Mouse (Mus musculus): ENCODE data around the gene Zscan21.

The Zscan21 gene

DNA sequence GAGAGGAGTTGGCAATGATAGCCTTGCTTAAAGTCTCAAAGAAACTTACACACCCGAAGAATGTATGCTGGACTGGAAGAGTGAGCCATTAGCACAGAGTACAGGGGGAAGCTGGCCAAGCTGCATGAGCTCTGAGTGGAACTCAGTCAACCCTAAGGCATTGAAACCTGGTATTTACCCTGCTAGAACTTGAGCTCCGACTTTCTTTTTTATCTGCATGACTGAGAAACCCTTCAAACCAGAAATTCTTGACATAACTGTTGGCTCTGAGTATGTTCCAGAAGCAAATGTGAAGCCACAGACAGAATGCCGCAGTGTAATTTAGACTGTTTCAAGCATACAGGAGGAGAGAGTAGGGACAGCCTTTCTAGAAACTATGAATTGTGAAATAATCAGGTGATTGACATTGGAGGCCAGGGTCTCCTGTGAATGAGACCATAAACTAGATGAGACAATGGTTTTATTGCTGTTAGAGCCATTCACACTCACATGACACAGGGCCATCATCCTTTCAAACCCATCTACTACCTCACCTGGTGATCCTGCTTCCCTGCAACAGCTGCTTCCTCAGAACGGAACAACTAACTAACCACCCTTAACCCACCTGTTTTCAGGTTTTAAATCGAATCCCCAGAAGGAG, 15.8 kb downstream of the Zscan21 start:
- DNase-seq: no peak

DNA sequence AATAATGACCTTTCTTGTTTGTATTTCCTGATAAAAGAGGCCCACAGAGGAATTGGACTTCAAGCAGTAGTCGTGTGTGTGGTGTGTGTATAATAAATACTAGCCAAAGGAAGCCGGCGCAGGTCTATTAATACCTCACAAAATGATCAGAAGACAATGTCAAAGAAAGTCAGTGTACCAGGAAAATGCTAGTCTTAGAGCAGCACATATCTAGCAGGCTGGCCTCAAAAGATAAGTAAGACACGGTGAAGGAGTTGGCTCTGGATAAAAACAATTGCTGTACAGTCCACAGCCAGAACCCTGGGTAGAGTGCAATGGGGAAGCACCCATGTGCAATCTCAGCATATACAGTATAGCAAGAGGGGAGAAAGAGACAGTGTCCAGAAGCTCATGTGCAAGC, 20.6 kb downstream of the Zscan21 start:
- no peak for DNase-seq

DNA sequence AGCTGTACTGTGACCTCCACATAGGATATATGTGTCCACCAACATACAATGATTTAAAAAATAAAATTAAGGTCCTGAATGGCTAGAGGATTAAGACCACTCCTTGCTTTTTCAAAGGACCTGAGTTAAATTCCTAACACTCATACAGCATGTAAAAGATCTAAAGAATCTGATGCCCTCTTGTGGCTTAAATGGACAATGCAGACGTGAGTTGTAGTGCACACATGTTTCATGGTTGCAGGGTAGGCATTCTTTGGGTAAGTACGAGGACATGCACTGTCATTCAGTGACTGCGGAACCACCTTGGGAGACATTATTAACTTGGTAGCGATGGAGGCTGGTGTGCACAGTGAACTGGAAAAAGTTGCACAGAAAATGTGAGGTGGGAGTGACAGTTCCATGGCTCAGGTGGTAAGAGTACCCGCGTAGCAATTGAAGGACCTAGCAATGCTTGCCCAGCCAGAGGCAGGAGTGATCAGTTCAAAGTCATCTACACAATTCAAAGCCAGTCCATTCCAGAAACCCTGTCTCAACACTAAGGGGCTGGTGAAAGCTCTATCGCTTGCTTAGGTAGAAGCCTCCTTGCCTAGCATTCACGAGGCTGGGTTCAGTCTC, 21.3 kb downstream of the Zscan21 start:
- no peak for DNase-seq

DNA sequence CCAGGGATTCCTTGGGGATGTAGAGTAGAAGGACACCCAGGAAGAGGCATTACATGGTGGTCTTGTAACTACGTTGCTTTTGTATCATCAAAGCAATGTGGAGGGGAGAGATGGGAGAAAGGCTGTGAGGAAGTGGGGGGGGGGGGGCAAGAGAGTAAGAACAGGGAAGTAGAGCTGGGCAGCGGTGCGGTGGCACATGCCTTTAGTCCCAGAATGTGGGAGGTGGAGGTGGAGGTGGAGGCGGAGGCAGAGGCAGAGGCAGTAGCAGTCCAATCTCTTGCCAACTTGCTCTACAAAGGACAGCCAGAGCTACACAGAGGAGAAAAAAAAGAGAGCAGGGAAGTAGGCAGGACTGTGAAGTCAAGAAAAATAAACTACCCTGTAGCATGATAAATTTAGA, 21.9 kb downstream of the Zscan21 start:
- DNase-seq: no peak

DNA sequence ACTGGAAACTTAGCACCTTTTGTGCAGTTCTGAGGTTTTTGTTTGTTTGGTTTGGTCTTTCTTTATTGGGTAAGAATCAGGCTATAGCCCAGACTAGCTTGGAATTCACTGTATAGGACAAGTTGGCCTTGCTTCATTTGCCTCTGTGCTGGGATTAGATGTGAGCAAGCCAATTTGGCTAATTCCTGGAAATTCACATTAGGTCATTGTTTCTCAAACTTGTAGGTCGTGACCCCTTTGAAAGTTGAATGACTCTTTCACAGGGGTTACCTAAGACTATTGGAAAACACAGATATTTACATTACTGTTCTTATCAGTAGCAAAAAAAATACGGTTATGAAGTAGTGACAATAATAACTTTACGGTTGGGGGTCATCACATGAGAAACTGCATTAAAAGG, 37.7 kb downstream of the Zscan21 start:
- no peak for DNase-seq

DNA sequence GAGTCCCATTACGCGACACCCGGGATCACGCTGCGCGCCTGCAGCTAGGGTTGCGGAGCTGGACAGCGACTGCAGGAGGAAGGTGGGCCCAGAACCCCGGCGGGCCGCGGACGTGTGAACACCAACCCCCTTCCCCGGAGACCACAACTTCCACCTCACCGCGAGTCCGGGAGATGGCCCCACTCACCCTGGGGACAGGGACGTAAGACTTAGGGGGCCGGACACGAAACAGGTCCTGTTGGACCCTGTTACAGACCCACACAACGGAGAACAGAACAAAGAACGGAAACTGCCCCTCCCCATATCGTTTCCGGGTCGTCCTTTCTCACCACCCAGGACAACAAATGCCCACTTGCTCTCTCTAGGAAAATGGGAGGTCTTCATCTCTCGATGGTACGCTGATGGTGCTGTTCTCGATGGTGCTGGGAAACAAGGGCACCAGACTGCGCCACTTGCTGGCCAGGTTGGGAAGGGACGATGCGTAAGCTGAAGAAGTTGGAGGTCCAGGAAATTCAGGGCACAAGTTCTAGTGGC, 38.8 kb downstream of the Zscan21 start, which contains the start of gene Zfp113:
Gene Zfp113, minus strand, starts transcription at position 302 of the 534 bp plus-strand sequence.
- DNase-seq: peak; percentile 87

DNA sequence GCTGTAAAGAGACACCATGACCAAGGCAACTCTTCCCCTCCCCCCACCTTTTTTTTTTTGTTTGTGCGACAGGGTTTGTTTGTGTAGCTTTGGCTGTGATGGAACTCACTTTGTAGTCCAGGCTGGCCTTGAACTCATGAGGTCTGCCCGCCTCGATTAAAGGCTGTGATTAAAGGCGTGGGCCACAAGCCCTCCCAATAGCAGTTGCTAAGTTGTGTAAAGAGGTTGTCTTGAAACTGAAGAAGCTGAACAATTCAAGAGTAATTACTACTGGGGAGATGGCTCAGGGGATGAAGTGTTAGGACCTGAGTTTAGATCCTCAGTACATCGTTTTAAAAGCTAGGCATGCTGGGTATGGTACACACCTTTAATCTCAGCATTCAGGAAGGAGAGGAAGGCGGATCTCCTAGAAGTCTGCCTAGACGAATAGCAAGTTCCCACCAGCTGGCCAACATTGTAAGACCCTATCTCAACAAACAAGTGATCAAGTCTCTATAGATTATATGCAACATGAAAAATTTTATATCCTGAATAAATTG, 43.6 kb downstream of the Zscan21 start:
- DNase-seq: no peak

DNA sequence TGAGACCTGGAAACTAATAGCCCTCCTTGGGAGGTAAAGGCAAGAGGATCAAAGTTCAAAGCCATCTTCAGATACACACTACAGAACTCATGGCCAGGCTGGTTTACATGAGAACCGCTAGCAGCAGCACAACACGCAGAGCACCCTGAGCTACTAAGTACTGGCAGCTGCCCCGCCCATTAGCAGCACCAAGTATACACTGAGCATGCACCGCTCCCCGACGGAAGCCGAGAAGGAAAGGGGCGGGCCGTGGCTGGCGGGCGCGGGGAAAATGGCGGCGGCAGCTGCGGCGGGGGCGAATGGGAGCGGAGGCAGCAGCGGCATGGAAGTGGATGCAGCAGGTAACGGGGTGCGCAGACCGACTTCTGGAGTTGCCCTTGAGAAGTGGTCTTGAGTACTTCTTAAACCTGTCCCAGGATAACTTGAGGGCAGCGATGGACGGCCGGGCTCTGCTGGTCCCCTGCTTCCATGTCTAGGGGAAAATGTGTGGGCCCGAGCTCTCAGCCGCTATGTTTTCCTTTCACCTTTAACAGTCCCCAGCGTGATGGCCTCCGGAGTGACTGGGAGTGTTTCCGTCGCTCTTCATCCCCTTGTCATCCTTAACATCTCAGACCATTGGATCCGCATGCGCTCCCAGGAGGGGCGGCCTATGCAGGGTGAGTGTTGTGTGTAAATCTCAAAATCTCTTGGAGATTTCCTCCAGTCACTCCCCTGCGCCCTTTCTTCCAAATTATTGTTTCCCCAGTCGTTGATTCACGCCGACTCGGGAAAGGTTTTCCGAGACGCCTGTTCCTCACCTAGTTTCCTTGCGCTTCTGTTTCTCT, 44.4 kb downstream of the Zscan21 start, which contains the start of gene Cops6:
Gene Cops6, plus strand, starts transcription at position 230 of the 824 bp plus-strand sequence.
- peak; percentile 92 for DNase-seq

DNA sequence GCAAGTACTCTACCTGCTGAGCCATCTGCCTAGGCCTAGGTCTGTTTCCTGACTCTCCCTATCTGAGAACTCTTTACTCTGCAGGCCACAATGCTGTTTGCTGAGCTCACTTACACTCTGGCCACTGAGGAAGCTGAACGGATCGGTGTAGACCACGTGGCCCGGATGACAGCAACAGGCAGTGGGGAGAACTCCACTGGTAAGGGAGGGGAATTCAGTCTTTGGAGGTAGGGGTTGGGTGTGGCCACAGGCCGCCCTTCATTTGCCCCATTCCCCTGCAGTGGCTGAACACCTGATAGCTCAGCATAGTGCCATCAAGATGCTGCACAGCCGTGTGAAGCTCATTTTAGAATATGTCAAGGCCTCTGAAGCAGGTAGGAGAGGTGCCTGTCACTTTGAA, 46.3 kb downstream of the Zscan21 start:
- DNase-seq: no peak

DNA sequence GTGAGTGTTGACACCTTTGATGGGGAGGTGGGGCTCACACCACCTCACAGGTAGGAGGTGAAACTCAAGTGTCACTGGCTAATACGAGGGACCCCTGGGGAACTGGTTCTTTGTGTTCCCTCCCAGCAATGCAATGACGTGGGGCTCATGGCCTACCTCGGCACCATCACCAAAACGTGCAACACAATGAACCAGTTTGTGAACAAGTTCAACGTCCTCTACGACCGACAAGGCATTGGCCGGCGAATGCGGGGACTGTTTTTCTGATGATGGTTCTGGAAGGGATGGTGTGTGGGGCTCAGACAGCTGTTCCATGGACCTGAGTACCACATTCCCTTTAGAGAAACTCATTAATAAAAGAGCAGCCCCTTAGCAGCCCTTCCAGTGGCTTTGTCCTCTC, 46.9 kb downstream of the Zscan21 start:
- no peak for DNase-seq

DNA sequence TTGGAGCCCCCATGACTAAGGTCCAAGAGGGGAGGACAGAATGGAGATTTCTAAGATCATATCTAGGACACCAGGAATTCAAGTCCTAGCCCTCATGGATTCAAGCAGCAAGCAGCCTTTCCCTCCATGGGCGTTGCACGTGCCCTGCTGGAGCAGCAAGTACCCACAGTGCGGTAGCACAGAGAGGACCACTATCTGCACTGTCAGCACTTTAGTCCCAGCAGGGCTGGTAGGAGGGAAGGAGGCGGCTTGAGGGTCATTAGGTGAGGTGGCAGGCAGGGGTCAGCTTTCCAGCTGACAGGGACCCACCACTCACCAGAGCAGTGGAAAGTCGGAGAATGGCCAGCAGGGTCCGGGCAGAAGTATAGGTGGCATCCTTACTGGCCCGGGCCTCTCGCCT, 48.9 kb downstream of the Zscan21 start:
- DNase-seq: no peak

DNA sequence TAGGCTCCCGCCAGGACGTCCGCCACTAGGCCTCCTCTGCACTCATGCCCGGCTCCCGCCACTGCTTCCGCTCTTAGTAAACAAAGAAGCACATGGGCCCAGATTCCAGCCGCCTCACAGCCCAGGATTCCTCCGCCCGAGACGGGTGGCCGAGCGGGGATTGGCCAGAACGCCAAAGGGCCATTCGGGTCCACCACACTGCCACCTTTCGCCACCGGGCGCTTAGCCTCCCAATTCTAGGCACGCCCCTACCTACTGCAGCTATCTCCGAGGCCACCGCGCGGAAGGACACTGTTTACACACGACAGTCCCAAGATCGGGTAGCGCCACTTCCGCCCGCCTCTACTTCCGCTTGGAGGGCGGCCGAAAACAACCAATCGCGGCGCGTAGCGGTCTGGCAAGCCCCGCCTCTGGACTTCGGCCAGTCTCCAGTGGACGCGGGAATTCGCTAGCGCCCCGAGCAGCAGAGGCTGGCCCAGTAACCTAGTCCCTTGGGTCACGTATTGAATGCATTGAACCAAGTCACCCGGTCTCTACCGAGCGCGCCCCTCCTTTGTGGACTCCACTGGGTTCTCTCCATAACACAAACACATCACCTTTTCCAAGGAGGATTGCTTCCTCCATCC, 54.3 kb downstream of the Zscan21 start:
- peak; percentile 97 for DNase-seq

DNA sequence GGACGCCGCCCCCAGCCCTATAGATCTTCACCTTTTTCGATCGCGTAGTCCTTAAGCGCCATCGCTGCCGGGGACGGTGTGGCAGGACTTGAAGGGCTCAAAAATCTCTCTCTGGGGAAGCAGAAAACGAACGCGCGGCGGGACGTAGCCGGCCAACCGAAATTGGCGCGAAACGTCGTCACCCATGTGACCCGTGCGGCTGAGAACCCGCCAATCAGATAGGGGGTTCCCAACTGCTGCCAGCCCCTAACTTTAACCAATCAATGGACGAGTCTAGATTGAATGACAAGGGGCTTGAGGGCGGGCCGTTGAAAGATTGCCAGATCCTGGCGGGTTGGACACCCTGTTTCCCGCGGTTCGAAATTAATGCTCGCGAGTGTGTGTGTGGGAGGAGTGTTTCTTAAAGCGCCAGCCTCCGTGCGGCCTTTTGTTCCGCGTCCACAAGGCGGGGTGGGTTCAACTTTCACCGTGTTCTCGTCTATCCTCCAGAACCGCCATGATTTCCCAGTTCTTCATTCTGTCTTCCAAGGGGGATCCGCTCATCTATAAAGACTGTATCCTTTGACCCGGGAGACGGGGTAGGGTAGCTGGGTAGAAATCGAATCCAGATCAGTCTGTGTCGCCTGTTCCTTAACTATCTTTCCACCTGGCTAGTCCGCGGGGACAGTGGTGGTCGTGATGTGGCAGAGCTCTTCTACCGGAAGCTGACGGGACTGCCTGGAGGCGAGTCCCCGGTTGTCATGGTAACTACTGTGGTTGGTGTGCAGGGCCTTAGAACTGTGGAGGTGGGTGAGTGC, 55.2 kb downstream of the Zscan21 start, which contains the start of the genes Ap4m1 and Mcm7:
Gene Ap4m1, plus strand, starts transcription at position 308 of the 797 bp plus-strand sequence.
Gene Mcm7, minus strand, starts transcription at position 728 of the 797 bp plus-strand sequence.
- DNase-seq: peak; percentile 99

DNA sequence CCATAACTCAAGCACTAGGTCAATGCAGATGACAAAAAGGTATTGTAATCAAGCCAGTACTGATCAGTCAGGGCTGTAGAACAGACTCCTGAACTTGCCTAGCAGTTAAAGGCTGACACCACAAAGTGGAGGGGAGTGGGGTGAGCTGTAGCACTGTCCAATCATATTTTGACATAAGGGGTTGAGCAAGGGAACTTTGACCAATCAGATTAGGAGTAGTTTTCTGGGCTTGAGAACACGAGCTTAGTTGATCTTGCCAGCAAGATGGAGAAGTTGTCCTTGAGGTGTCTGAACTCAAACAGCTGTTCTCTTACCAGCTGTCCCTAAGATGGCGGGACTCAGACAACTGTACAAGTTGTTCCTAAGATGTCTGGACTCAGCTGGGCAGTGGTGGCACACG, 56.5 kb downstream of the Zscan21 start:
- DNase-seq: no peak

All from cerebellum, adult 8-10 months (tissue).